Mouse (Mus musculus) spleen, adult 2 months (tissue): Measurements from ENCODE around the gene Smoc1.

Experiments
- CTCF ChIP-seq: fragments of 200-500 bp; IDR thresholded peaks from 2 replicates; pipeline ENCODE4 v1.5.1; 2011; ENCODE audit warnings: mild to moderate bottlenecking, inconsistent platforms; ENCODE audit not compliant: insufficient read depth, insufficient read length, insufficient replicate concordance; ENCODE audit errors: extremely low read depth
- POLR2A ChIP-seq: fragments of 200-500 bp; IDR thresholded peaks from 2 replicates; pipeline ENCODE4 v1.6.1; 2011; ENCODE audit warnings: low read depth, low read length, inconsistent platforms

DNA sequence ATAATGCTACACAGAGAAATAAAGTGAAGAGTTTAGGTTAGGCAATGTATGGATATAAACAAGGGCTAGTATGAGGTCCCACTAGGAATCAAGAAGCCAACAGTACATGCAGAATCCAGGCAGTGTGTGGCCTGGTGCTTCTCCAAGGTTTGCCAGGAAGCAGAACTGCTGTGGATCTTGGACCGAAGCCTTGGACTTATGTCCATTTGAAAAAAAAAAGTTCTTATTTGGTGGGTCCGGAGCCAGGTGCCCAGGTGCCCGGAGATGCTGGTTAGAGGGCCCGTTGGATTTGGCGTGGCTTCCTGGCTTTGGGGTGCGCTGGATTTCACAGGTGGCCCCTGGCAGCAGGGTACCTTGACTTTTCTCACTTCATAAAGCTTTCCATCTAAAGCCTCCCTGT lies 121.3 kb downstream of the Smoc1 start:
- TF ChIP-seq CTCF (no peak), POLR2A (no peak)
